Mouse (Mus musculus): ENCODE measurements around the gene Pgm3. TPM values are rescaled to one million over a fixed set of nuclear protein-coding genes. Genes with fewer than 3 reads are reported as not detected.
"Not testable (repeated sequence)": the region's sequence is repeated elsewhere in the genome, so short reads cannot be mapped to it uniquely, and the experiment has no call there.

Pgm3 gene
- polyA plus RNA-seq, 1 experiment from 2014 or later, result 20.6 TPM

DNA sequence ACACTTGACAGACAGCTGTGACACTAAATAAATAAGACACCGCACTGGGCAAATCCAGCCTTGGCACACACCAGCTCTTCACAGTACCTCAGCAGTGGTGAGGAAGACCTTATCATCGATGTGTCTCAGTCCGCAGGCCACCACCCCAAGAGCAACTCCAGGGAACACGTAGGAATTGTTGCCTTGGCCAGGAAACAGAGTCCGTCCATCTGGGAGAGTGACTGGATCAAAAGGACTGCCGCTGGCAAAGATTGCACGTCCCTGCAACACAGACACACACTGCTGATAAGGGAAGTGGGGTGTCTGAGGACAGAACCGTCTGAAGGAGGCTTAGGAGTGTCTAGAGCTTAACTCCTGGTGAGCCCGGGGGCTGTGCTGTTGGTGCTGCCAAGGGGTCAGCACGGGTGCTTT, 22.7 kb upstream of the Pgm3 start:
- not testable (repeated sequence) for H3K36me3 ChIP-seq (ENCODE audit: control insufficient read depth, insufficient read depth); H3K9ac ChIP-seq (ENCODE audit: low read length); H3K27me3 ChIP-seq (ENCODE audit: control insufficient read depth, insufficient read depth, low read length); H3K4me3 ChIP-seq (ENCODE audit: low read length); H3K9me3 ChIP-seq (replicated peaks; ENCODE audit: control insufficient read depth, low read length)
- peaks cover 16% of the 10 kb centered on the region for H3K4me1 ChIP-seq (ENCODE audit: control insufficient read depth, insufficient read depth, low read length)
- ATAC-seq (replicated peaks; ENCODE audit: extremely low read depth, insufficient read depth, low FRiP score), result peak; percentile 77
- 13% methylated on average over 9 of the region's 10 CpGs for WGBS
- peak overlapping the region; percentile 40; the same call in 1 of the 2 replicates for H3K27ac ChIP-seq (ENCODE audit: low read length)
- H3K4me2 ChIP-seq (ENCODE audit: low read depth, low read length), result peak overlapping the region; percentile 39

DNA sequence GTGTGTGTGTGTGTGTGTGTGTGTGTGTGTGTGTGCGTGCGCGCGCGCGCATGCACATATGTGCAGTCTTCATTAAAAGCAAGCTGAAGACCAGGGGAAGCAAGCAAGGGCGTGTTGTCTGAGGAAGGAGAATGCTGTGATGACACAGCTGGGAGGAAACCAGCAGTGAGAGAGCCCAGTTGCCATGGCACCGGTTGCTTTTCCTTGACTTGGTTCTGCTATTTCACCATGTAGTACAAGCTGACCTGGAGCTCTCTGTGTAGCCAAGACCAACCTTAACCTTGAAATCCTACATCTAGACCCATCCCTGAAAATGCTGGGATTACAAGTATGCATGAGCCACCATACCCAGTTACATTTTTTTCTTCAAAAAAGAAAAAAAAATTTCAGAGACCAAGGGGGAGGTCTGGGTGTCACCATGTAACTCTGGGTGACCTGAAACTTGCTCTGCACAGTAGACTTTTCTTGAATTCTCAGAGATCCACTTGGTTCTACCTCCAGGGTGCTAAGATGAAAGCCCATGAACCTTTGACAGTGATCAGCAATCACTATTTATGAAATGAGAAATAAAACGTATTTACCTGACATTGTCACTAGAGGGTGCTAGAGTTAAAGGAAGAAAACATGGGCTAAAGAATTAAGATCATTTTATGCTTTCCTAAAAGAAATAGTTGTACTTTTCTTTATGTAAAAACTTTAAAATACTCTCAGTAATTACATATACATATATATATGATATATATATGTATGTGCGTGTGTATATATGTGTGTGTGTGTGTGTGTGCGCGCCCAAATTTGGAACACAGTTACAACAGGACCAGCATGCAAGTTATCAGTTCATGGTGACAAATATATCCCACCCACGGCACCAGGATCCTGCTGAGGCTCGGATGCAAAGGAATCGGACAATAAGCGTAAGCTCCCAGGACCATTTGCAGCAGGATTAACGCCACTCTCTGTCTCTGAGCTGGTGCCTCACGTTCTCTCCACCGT, 21.3 kb upstream of the Pgm3 start:
- peaks cover 12% of the 10 kb centered on the region for H3K4me1 ChIP-seq (ENCODE audit: control insufficient read depth, insufficient read depth, low read length)
- WGBS, result 56% methylated on average over 19 of the region's 19 CpGs
- H3K4me2 ChIP-seq (ENCODE audit: low read depth, low read length), result peak overlapping the region; percentile 39
- ATAC-seq (replicated peaks; ENCODE audit: extremely low read depth, insufficient read depth, low FRiP score), result no peak
- H3K4me3 ChIP-seq (ENCODE audit: low read length), result 0 out of 2 replicates have a peak overlapping the region, but pooled peaks have one; percentile 2
- no peaks in the 10 kb centered on the region for H3K9me3 ChIP-seq (replicated peaks; ENCODE audit: control insufficient read depth, low read length)
- no peak overlapping the region for H3K27ac ChIP-seq (ENCODE audit: low read length)
- no peak overlapping the region for H3K9ac ChIP-seq (ENCODE audit: low read length)
- no peaks in the 10 kb centered on the region for H3K27me3 ChIP-seq (ENCODE audit: control insufficient read depth, insufficient read depth, low read length)
- H3K36me3 ChIP-seq (ENCODE audit: control insufficient read depth, insufficient read depth), result no peaks in the 10 kb centered on the region

DNA sequence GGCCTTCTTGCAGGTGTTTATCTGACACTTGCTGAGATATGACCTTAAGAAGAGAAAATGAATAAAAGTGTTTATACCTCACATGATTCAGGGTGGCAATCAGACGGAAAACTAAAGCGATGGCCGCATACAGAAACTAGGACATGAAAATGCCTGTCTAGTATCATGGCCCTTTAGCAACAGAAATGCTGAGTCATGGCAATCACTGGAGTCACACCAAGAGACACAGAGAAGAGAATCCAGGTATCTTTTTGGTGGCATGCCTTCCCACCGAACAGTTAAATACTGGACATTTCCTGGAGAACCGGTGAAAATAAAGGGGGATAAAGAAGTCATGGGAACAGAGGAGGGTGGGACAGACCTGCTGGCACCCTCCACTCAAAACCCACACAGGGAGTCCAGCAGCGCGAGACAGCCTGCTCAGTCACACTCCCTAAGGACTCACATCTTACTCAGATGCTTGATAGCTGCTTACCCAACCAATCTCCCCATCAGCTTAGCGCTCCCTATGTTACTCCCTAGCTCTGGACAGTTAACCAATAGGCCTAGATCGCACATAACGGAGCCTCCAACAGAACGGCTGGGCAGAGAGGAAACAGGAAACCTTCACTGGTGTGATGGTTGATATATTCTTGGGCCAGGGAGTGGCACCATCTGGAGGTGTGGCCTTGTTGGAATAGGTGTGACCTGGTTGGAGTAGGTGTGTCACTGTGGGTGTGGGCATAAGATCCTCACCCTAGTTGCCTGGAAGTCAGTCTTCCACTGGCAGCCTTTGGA, 15.6 kb upstream of the Pgm3 start:
- no peak for ATAC-seq (replicated peaks; ENCODE audit: extremely low read depth, insufficient read depth, low FRiP score)
- H3K4me1 ChIP-seq (ENCODE audit: control insufficient read depth, insufficient read depth, low read length), result no peaks in the 10 kb centered on the region
- no peak overlapping the region for H3K9ac ChIP-seq (ENCODE audit: low read length)
- H3K27ac ChIP-seq (ENCODE audit: low read length), result no peak overlapping the region
- no peaks in the 10 kb centered on the region for H3K27me3 ChIP-seq (ENCODE audit: control insufficient read depth, insufficient read depth, low read length)
- H3K9me3 ChIP-seq (replicated peaks; ENCODE audit: control insufficient read depth, low read length), result no peaks in the 10 kb centered on the region
- no peaks in the 10 kb centered on the region for H3K36me3 ChIP-seq (ENCODE audit: control insufficient read depth, insufficient read depth)
- no peak overlapping the region for H3K4me2 ChIP-seq (ENCODE audit: low read depth, low read length)
- 89% methylated on average over 11 of the region's 11 CpGs for WGBS
- H3K4me3 ChIP-seq (ENCODE audit: low read length), result no peak overlapping the region

DNA sequence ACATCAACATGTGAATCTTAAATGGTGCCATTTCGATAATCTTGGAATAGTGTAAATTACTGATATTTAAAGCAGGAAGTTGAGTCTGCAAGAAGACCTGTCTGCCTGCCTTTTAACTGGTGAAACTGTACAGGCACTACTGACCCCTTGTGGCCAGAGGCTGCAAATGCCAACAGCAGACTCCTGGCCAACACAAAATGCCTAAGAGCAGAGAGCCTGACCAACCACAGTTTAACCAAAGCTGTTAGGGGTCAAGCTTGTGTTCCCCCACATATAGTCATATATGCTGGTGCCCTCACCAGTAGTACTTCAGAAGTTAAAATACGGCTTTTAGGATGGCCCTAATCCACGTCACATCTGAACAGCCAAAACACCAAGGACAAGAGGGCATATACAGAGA, 12.1 kb upstream of the Pgm3 start:
- H3K36me3 ChIP-seq (ENCODE audit: control insufficient read depth, insufficient read depth), result no peaks in the 10 kb centered on the region
- H3K4me3 ChIP-seq (ENCODE audit: low read length), result no peak overlapping the region
- H3K4me1 ChIP-seq (ENCODE audit: control insufficient read depth, insufficient read depth, low read length), result no peaks in the 10 kb centered on the region
- ATAC-seq (replicated peaks; ENCODE audit: extremely low read depth, insufficient read depth, low FRiP score), result no peak
- H3K9ac ChIP-seq (ENCODE audit: low read length), result no peak overlapping the region
- H3K27me3 ChIP-seq (ENCODE audit: control insufficient read depth, insufficient read depth, low read length), result no peaks in the 10 kb centered on the region
- H3K4me2 ChIP-seq (ENCODE audit: low read depth, low read length), result no peak overlapping the region
- WGBS, result 46% methylated on average over 3 of the region's 3 CpGs
- H3K27ac ChIP-seq (ENCODE audit: low read length), result no peak overlapping the region
- no peaks in the 10 kb centered on the region for H3K9me3 ChIP-seq (replicated peaks; ENCODE audit: control insufficient read depth, low read length)

DNA sequence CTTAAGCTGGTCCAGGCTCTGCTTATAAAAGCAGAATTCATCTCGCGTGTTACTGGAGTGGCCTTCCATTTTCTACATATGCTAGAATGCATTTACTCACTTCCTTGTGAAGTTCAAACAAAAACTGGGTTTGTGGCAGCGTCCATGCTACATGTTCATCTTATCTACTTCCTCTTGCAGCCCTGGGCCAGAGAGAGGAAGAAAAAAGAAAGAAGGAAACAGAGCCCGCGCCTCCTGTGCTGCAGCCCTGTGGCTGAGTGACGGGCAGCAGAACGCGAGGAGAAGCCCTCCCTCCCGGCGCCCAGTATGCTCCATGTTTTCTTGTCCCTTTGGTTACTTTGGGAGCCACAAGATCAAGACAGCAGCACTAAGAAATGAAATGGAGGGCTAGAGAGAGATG, 8.0 kb upstream of the Pgm3 start:
- Histone ChIP-seq H3K9ac (ENCODE audit: low read length) (no peak overlapping the region), H3K36me3 (ENCODE audit: control insufficient read depth, insufficient read depth) (no peaks in the 10 kb centered on the region), H3K4me2 (ENCODE audit: low read depth, low read length) (peak overlapping the region; percentile 1; the same call in 1 of the 2 replicates), H3K4me1 (ENCODE audit: control insufficient read depth, insufficient read depth, low read length) (no peaks in the 10 kb centered on the region), H3K9me3 (replicated peaks; ENCODE audit: control insufficient read depth, low read length) (no peaks in the 10 kb centered on the region), H3K27me3 (ENCODE audit: control insufficient read depth, insufficient read depth, low read length) (no peaks in the 10 kb centered on the region), H3K27ac (ENCODE audit: low read length) (no peak overlapping the region), H3K4me3 (ENCODE audit: low read length) (no peak overlapping the region)
- ATAC-seq (replicated peaks; ENCODE audit: extremely low read depth, insufficient read depth, low FRiP score), result no peak; the same call in 1 of the 2 replicates
- 59% methylated on average over 10 of the region's 10 CpGs for WGBS

DNA sequence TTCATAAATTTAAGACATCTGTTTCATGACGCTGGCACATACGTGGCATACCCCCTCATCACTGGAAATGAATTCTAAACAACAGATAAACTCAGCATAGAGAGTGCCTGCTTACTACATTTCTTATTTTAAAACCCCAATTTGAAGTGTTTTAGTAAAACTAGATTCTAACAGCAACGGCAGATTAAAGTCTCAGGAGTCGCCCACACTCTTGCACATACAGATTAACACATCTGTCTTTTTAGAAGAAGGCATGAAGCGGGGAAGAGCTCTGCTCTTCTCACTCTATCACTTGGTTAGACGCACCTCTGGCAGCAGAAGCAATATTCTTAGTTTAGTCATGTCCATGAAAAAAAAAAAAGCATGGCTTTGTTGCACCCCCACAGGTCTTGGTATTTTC, 3.5 kb upstream of the Pgm3 start:
- no peak overlapping the region for H3K9ac ChIP-seq (ENCODE audit: low read length)
- WGBS, result 90% methylated on average over 6 of the region's 6 CpGs

DNA sequence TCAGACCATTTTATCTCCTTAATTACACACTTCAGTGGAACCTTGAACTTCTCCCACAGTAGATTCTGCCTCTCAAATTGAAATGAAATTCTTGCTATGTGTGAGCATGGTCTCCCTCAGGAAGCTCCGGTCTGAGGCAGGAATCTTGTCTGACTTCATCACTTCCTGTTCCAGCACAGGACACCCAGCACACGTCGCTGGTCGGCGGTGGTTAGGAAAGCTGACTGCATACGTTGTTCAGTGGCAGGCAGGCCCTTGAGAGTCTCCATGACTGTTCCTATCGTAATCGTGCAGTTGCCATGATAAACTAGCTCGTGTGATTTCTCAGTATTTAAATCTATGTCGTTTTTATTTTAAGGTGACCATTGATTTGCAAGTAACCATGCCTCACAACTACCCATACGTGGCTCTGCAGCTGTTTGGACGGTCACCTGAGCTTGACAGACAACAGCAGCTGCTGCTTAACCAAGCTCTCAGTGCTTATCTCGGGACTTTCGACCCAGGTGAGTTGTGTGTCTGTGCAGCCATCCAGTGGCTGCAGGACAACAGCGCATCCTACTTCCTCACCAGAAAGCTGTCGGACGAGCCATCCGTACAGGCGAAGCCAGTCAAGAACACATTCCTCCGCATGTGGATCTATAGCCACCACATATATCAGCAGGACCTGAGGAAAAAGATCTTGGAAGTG, 2.1 kb upstream of the Pgm3 start:
- ATAC-seq (replicated peaks; ENCODE audit: extremely low read depth, insufficient read depth, low FRiP score), result no peak
- Histone ChIP-seq H3K9ac (ENCODE audit: low read length) (no peak overlapping the region), H3K27ac (ENCODE audit: low read length) (no peak overlapping the region; the same call in 1 of the 2 replicates), H3K4me3 (ENCODE audit: low read length) (no peak overlapping the region), H3K4me2 (ENCODE audit: low read depth, low read length) (no peak overlapping the region), H3K27me3 (ENCODE audit: control insufficient read depth, insufficient read depth, low read length) (no peaks in the 10 kb centered on the region), H3K36me3 (ENCODE audit: control insufficient read depth, insufficient read depth) (peaks cover 8% of the 10 kb centered on the region; the same call in 1 of the 2 replicates), H3K4me1 (ENCODE audit: control insufficient read depth, insufficient read depth, low read length) (peaks cover 17% of the 10 kb centered on the region), H3K9me3 (replicated peaks; ENCODE audit: control insufficient read depth, low read length) (no peaks in the 10 kb centered on the region)
- 65% methylated on average over 20 of the region's 20 CpGs for WGBS

More for the DNA sequence above, 3.5 kb upstream of the Pgm3 start:
- Histone ChIP-seq H3K27ac (ENCODE audit: low read length) (no peak overlapping the region), H3K4me3 (ENCODE audit: low read length) (no peak overlapping the region), H3K4me1 (ENCODE audit: control insufficient read depth, insufficient read depth, low read length) (peaks cover 13% of the 10 kb centered on the region), H3K9me3 (replicated peaks; ENCODE audit: control insufficient read depth, low read length) (no peaks in the 10 kb centered on the region), H3K4me2 (ENCODE audit: low read depth, low read length) (no peak overlapping the region), H3K27me3 (ENCODE audit: control insufficient read depth, insufficient read depth, low read length) (no peaks in the 10 kb centered on the region), H3K36me3 (ENCODE audit: control insufficient read depth, insufficient read depth) (no peaks in the 10 kb centered on the region)
- no peak for ATAC-seq (replicated peaks; ENCODE audit: extremely low read depth, insufficient read depth, low FRiP score)

DNA sequence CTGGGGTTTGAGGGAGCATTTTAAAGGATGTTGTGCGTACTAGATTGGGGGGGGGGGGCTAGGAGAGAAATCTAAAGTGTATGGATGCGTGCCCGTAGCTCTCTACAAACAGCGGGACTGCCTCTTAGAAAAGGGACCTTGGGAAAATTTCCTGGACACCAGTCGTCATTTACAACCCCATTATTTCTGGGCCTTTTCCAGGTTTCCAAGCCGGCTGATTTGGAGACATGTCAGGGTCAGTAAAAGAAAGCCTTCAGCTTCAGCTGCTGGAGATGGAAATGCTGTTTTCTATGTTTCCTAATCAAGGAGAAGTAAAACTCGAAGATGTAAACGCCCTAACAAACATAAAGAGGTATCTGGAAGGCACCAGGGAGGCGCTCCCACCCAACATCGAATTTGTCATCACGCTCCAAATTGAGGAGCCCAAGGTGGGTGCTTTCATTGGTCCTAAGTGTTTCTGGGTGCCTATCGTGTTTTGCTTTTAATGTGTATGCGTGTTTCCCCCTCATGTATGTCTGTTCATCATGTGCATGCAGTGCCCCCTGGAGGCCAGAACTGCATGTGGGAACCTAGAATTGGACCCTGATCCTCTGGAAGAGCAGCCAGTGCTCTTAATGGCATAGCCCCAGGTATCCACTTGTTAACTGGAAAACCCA, 1.1 kb upstream of the Pgm3 start:
- peak overlapping the region; percentile 98 for H3K4me2 ChIP-seq (ENCODE audit: low read depth, low read length)
- H3K4me1 ChIP-seq (ENCODE audit: control insufficient read depth, insufficient read depth, low read length), result peaks cover 17% of the 10 kb centered on the region
- H3K27me3 ChIP-seq (ENCODE audit: control insufficient read depth, insufficient read depth, low read length), result no peaks in the 10 kb centered on the region
- H3K9ac ChIP-seq (ENCODE audit: low read length), result peak overlapping the region; percentile 72
- peaks cover 11% of the 10 kb centered on the region for H3K36me3 ChIP-seq (ENCODE audit: control insufficient read depth, insufficient read depth)
- H3K4me3 ChIP-seq (ENCODE audit: low read length), result peak overlapping the region; percentile 93
- no peak for ATAC-seq (replicated peaks; ENCODE audit: extremely low read depth, insufficient read depth, low FRiP score)
- no peak overlapping the region for H3K27ac ChIP-seq (ENCODE audit: low read length)
- no peaks in the 10 kb centered on the region for H3K9me3 ChIP-seq (replicated peaks; ENCODE audit: control insufficient read depth, low read length)
- WGBS, result 13% methylated on average over 13 of the region's 13 CpGs
